Mouse (Mus musculus): Measurements from ENCODE around the gene Vmn1r196. TPM values are rescaled to one million over a fixed set of nuclear protein-coding genes. Genes with fewer than 3 reads are reported as not detected.

The Vmn1r196 gene
- polyA plus RNA-seq, 1 experiment from 2014 or later, result not detected

DNA sequence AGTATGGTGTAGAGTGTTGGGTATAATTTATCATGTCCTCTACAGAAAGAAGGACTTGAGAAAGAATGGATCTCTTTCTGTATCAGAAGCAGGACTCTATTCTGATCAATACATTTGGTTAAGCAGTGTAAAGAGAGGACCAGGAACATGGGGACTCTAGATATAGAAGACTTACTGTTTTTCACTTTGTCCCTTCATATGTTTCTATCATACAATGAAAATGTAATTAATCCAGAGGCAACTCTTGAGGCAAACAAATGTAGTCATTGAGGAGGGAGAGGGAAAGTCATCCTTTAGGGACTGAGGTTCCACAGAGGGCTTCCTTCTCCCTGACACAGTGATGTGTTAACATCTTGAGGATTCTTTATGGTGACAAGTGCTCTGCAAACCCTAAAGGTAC is 34.6 kb downstream of the Vmn1r196 start, which contains the start of gene Vmn1r197:
Vmn1r197 (plus strand) TSS at position 301 of the 400 bp plus-strand sequence.
- Histone ChIP-seq H3K4me2 (no peak within 1 kb of the TSS), H3K9me3 (ENCODE audit: control insufficient read depth, low read length) (no peaks in the 10 kb centered on the region), H3K36me3 (ENCODE audit: control insufficient read depth, insufficient read depth, low read length) (no peaks in the 10 kb centered on the region), H3K9ac (ENCODE audit: low read length) (no peak within 1 kb of the TSS), H3K27ac (ENCODE audit: low read depth, low read length) (no peak within 1 kb of the TSS), H3K4me3 (ENCODE audit: low read depth, low read length) (no peak within 1 kb of the TSS), H3K4me1 (ENCODE audit: control insufficient read depth, insufficient read depth, low read length) (no peaks in the 10 kb centered on the region), H3K27me3 (ENCODE audit: control insufficient read depth, insufficient read depth, low read length) (no peaks in the 10 kb centered on the region)
- DNase-seq (ENCODE audit: low spot score, missing footprints), result no peak
- no peak for ATAC-seq (ENCODE audit: low FRiP score)

DNA sequence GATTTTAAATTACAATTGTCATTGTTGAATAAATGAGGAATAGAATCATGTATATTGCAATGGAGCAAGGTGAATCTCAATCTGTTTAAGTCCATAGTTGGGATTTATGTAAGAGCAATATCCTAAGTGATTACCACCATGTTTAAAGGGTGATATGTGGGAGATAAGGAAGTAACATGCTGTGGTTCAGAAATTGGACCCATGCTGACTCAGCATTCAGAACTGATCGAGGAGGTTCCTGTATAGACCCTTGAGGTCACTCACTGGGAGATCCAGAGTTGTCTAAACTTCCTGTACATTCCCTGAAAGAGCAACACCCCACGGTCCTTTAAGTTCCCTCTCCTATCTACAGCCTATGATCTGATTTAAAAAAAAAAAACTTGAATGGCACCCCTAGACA is 43.5 kb downstream of the Vmn1r196 start:
- Histone ChIP-seq H3K9me3 (ENCODE audit: control insufficient read depth, low read length) (no peaks in the 10 kb centered on the region), H3K27ac (ENCODE audit: low read depth, low read length) (no peak overlapping the region), H3K36me3 (ENCODE audit: control insufficient read depth, insufficient read depth, low read length) (no peaks in the 10 kb centered on the region), H3K4me1 (ENCODE audit: control insufficient read depth, insufficient read depth, low read length) (no peaks in the 10 kb centered on the region), H3K4me3 (ENCODE audit: low read depth, low read length) (no peak overlapping the region), H3K4me2 (no peak overlapping the region), H3K27me3 (ENCODE audit: control insufficient read depth, insufficient read depth, low read length) (no peaks in the 10 kb centered on the region), H3K9ac (ENCODE audit: low read length) (no peak overlapping the region)
- DNase-seq (ENCODE audit: low spot score, missing footprints) (no peak), ATAC-seq (ENCODE audit: low FRiP score) (no peak)
- WGBS, result 91% methylated on average over 2 of the region's 2 CpGs

GRCm38 (mm10) chr13:22335565-22335964 is 45.8 kb downstream of the Vmn1r196 start:
- Histone ChIP-seq H3K27me3 (ENCODE audit: control insufficient read depth, insufficient read depth, low read length) (no peaks in the 10 kb centered on the region), H3K27ac (ENCODE audit: low read depth, low read length) (no peak overlapping the region), H3K4me3 (ENCODE audit: low read depth, low read length) (no peak overlapping the region), H3K4me1 (ENCODE audit: control insufficient read depth, insufficient read depth, low read length) (no peaks in the 10 kb centered on the region), H3K9ac (ENCODE audit: low read length) (no peak overlapping the region), H3K4me2 (no peak overlapping the region), H3K9me3 (ENCODE audit: control insufficient read depth, low read length) (no peaks in the 10 kb centered on the region), H3K36me3 (ENCODE audit: control insufficient read depth, insufficient read depth, low read length) (no peaks in the 10 kb centered on the region)
- no peak for ATAC-seq (ENCODE audit: low FRiP score)
- WGBS, result 95% methylated on average over 1 of the region's 1 CpGs
- DNase-seq (ENCODE audit: low spot score, missing footprints), result no peak

Other genes with a start within 250 kb of the Vmn1r196 start
- gene Hist1h4i, start 248.6 kb upstream of the Vmn1r196 start, polyA plus RNA-seq (2014; fragmentation: Nextera tagmentation; extraction: Ambion mirVana), result 43.8 and 43.9 TPM in 2 replicates
- 46.4 and 70.6 TPM in 2 replicates for gene Hist1h2ag, start 247.0 kb upstream of the Vmn1r196 start, polyA plus RNA-seq (2014; fragmentation: Nextera tagmentation; extraction: Ambion mirVana)
- gene Hist1h2bj, start 246.7 kb upstream of the Vmn1r196 start, polyA plus RNA-seq (2014; fragmentation: Nextera tagmentation; extraction: Ambion mirVana), result 9.9 and 12.6 TPM in 2 replicates
- not detected in 2 replicates for gene Vmn1r188, start 205.5 kb upstream of the Vmn1r196 start, polyA plus RNA-seq (2014; fragmentation: Nextera tagmentation; extraction: Ambion mirVana)
- not detected in 2 replicates for gene Vmn1r189, start 184.1 kb upstream of the Vmn1r196 start, polyA plus RNA-seq (2014; fragmentation: Nextera tagmentation; extraction: Ambion mirVana)
- gene Vmn1r191, start 106.0 kb upstream of the Vmn1r196 start, polyA plus RNA-seq (2014; fragmentation: Nextera tagmentation; extraction: Ambion mirVana), result not detected in 2 replicates
- gene Vmn1r192, start 98.8 kb upstream of the Vmn1r196 start, polyA plus RNA-seq (2014; fragmentation: Nextera tagmentation; extraction: Ambion mirVana), result not detected in 2 replicates
- gene Vmn1r193, start 66.8 kb upstream of the Vmn1r196 start, polyA plus RNA-seq (2014; fragmentation: Nextera tagmentation; extraction: Ambion mirVana), result not detected in 2 replicates
- gene Vmn1r194, start 45.7 kb upstream of the Vmn1r196 start, polyA plus RNA-seq (2014; fragmentation: Nextera tagmentation; extraction: Ambion mirVana), result not detected in 2 replicates
- gene Vmn1r195, start 19.4 kb upstream of the Vmn1r196 start, polyA plus RNA-seq (2014; fragmentation: Nextera tagmentation; extraction: Ambion mirVana), result not detected in 2 replicates
- not detected in 2 replicates for gene Vmn1r197, start 34.7 kb downstream of the Vmn1r196 start, polyA plus RNA-seq (2014; fragmentation: Nextera tagmentation; extraction: Ambion mirVana)
- gene Vmn1r198, start 60.4 kb downstream of the Vmn1r196 start, polyA plus RNA-seq (2014; fragmentation: Nextera tagmentation; extraction: Ambion mirVana), result not detected in 2 replicates
- gene Vmn1r199, start 89.9 kb downstream of the Vmn1r196 start, polyA plus RNA-seq (2014; fragmentation: Nextera tagmentation; extraction: Ambion mirVana), result not detected in 2 replicates
- 0.20 TPM in 1 of 2 replicates, not detected in the other for gene Vmn1r200, start 100.5 kb downstream of the Vmn1r196 start, polyA plus RNA-seq (2014; fragmentation: Nextera tagmentation; extraction: Ambion mirVana)
- not detected in 2 replicates for gene Vmn1r201, start 182.0 kb downstream of the Vmn1r196 start, polyA plus RNA-seq (2014; fragmentation: Nextera tagmentation; extraction: Ambion mirVana)
- gene Vmn1r202, start 215.5 kb downstream of the Vmn1r196 start, polyA plus RNA-seq (2014; fragmentation: Nextera tagmentation; extraction: Ambion mirVana), result 0.03 TPM in 1 of 2 replicates, not detected in the other
- not detected in 2 replicates for gene Vmn1r203, start 228.2 kb downstream of the Vmn1r196 start, polyA plus RNA-seq (2014; fragmentation: Nextera tagmentation; extraction: Ambion mirVana)

Measured in midbrain, embryonic 11.5 days (tissue).